Mouse (Mus musculus): ENCODE measurements around the gene Gm20517.

DNA sequence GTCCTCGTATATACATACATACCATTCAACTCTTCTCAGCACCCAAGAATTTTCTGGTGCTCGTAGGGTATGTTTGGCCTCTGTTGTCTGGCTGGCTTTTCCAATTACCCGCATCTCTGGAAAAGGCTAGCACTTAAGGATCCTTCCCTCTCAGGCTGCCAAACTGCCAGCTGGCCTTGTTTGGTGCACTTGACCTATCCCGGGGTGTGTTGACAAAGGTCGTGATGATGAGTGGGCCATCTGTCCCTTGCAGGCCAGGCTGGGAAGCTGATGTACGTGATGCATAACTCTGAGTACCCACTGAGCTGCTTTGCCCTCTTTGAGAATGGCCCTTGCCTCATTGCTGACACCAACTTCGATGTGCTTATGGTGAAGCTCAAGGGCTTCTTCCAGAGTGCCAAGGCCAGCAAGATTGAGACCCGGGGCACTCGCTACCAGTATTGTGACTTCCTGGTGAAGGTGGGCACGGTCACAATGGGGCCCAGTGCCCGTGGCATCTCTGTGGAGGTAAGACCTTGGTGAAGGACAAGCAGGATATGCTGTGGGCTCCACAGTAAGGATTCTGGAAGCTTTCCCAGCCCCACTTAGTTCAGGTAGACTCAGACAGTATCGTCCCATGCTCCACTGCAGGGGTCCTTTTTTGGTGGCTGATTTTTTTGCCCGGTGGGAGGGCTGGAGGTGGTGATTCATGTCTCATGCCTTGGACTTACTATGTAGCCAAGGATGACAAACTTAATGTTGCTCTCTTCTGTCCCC, 7.3 kb downstream of the Gm20517 start:
- TF ChIP-seq CTCF (IDR thresholded peaks at IDR 0.05; ENCODE audit: low read depth): no peak
- no peak for TF ChIP-seq EP300 (optimal IDR thresholded peaks at IDR 0.05)

All from stomach, postnatal 0 days (tissue).